Mouse (Mus musculus) myocyte (in vitro differentiated cells): ENCODE results near the gene Dtx3. TPM values are rescaled to one million over a fixed set of nuclear protein-coding genes. Genes with fewer than 3 reads are reported as not detected.
A peak's percentile ranks its signal among the peaks of the same experiment; 100 is the strongest.
"Not testable (repeated sequence)": the region's sequence is repeated elsewhere in the genome, so short reads cannot be mapped to it uniquely, and the experiment has no call there.

Source experiments
- H3K27me3 ChIP-seq: one replicate; pipeline ENCODE4 v1.6.1; 2011; ENCODE audit not compliant: control insufficient read depth, insufficient read depth, insufficient read length
- H3K36me3 ChIP-seq: one replicate; pipeline ENCODE4 v1.6.1; 2011; ENCODE audit not compliant: control insufficient read depth, insufficient read depth
- H3K4me2 ChIP-seq: one replicate; pipeline ENCODE4 v1.6.1; 2011; ENCODE audit warnings: low read depth, control low read depth
- H3K4me3 ChIP-seq: one replicate; pipeline ENCODE4 v1.5.1; 2011; ENCODE audit warnings: mild to moderate bottlenecking, control low read depth, moderate library complexity
- H3K79me2 ChIP-seq: one replicate; pipeline ENCODE4 v1.6.1; 2011; ENCODE audit not compliant: control insufficient read depth, insufficient read depth
- H3ac ChIP-seq: one replicate; pipeline ENCODE4 v1.6.1; 2011; ENCODE audit not compliant: control insufficient read depth, insufficient read length
- CEBPB ChIP-seq: IDR thresholded peaks from 2 replicates; pipeline ENCODE4 v1.6.1; 2011; ENCODE audit warnings: mild to moderate bottlenecking, moderate library complexity; ENCODE audit not compliant: poor library complexity, insufficient read depth, severe bottlenecking
- E2F4 ChIP-seq: IDR thresholded peaks from one replicate; pipeline ENCODE4 v1.6.1; 2011; ENCODE audit warnings: mild to moderate bottlenecking, control low read depth, moderate library complexity; ENCODE audit not compliant: insufficient read depth
- MAX ChIP-seq: IDR thresholded peaks from one replicate; pipeline ENCODE4 v1.6.1; 2011; ENCODE audit warnings: low read depth, mild to moderate bottlenecking, control low read depth
- MYOD1 ChIP-seq, 3 experiments: IDR thresholded peaks; one replicate each; pipeline ENCODE4 v1.6.1; 2011; ENCODE audit warnings: control low read depth in 2 of 3, low read depth in 2 of 3, mild to moderate bottlenecking in 2 of 3, moderate library complexity in 1 of 3; ENCODE audit not compliant: insufficient read length in 2 of 3, control insufficient read depth in 1 of 3
- MYOG ChIP-seq, 3 experiments: IDR thresholded peaks; one replicate each; pipeline ENCODE4 v1.6.1; 2011; ENCODE audit warnings: control low read depth in 2 of 3, low read depth in 2 of 3, mild to moderate bottlenecking in 2 of 3; ENCODE audit not compliant: insufficient read length in 2 of 3, control insufficient read depth in 1 of 3, insufficient read depth in 1 of 3
- POLR2A ChIP-seq: IDR thresholded peaks from one replicate; pipeline ENCODE4 v1.6.1; 2011; ENCODE audit warnings: low read depth, mild to moderate bottlenecking, control low read depth, moderate library complexity; ENCODE audit not compliant: insufficient read length
- POLR2AphosphoS2 ChIP-seq: IDR thresholded peaks from one replicate; pipeline ENCODE4 v1.6.1; 2011; ENCODE audit warnings: low read depth, control low read depth; ENCODE audit not compliant: insufficient read length
- REST ChIP-seq: IDR thresholded peaks from one replicate; pipeline ENCODE4 v1.6.1; 2011; ENCODE audit warnings: mild to moderate bottlenecking, control low read depth, moderate library complexity; ENCODE audit not compliant: insufficient read depth, insufficient read length
- SRF ChIP-seq: IDR thresholded peaks from one replicate; pipeline ENCODE4 v1.6.1; 2011; ENCODE audit warnings: low read depth; ENCODE audit not compliant: control insufficient read depth, insufficient read length
- TCF12 ChIP-seq: IDR thresholded peaks from one replicate; pipeline ENCODE4 v1.6.1; 2011; ENCODE audit warnings: mild to moderate bottlenecking, control low read depth; ENCODE audit not compliant: poor library complexity, insufficient read depth, severe bottlenecking
- TCF3 ChIP-seq: IDR thresholded peaks from one replicate; pipeline ENCODE4 v1.6.1; 2011; ENCODE audit warnings: low read depth, control low read depth; ENCODE audit not compliant: insufficient read length
- USF1 ChIP-seq: IDR thresholded peaks from one replicate; pipeline ENCODE4 v1.6.1; 2011; ENCODE audit warnings: low read depth, mild to moderate bottlenecking, control low read depth, moderate library complexity
- polyA plus RNA-seq: library from polyadenylated mRNA; unstranded; fragments of >200 nt; fragmentation: generic; extraction: Trizol; gene quantifications from one replicate; pipeline ENCODE4 v1.2.1, GENCODE M21; 2012; ENCODE audit warnings: missing spikeins

Gene Dtx3
- polyA plus RNA-seq, 1 experiment: 42.4 TPM

DNA sequence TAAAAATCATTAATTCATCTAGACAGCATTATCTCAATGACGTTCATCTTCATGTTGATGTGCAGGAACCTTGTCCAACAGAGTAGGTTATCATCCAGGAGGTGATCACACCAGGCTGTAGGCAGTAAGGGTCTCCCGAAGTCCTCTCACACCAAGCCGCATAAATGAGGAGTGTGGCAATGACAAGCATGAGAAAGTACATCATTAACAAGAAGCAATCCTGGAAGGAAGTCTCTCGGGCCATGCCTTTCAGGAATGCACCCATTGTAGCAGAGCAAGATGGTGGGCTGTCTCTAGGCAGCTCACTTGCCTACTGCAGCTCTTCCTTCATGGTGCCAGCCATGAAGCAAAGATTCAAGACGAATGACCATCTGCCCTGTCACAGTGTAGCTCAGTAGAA is 40.9 kb downstream of the Dtx3 start:
- H3K4me3 ChIP-seq: no peak overlapping the region
- no peaks in the 10 kb centered on the region for H3K79me2 ChIP-seq
- no peaks in the 10 kb centered on the region for H3K27me3 ChIP-seq
- H3K36me3 ChIP-seq: no peaks in the 10 kb centered on the region
- no peak overlapping the region for H3K4me2 ChIP-seq
- TF ChIP-seq SRF: no peak
- no peak for TF ChIP-seq REST
- TF ChIP-seq TCF12: no peak
- TF ChIP-seq E2F4: no peak
- no peak for TF ChIP-seq MYOD1 (IDR thresholded peaks at IDR 0.05; ENCODE audit: control insufficient read depth in 1 of 3, insufficient read length in 2 of 3, low read depth in 2 of 3)
- no peak for TF ChIP-seq MAX
- TF ChIP-seq TCF3: no peak
- no peak for TF ChIP-seq USF1
- no peak for TF ChIP-seq POLR2A
- no peak for TF ChIP-seq POLR2AphosphoS2
- no peak for TF ChIP-seq MYOG (IDR thresholded peaks at IDR 0.05; ENCODE audit: control insufficient read depth in 1 of 3, insufficient read depth in 1 of 3, insufficient read length in 2 of 3, low read depth in 2 of 3)
- no peak overlapping the region for H3ac ChIP-seq

DNA sequence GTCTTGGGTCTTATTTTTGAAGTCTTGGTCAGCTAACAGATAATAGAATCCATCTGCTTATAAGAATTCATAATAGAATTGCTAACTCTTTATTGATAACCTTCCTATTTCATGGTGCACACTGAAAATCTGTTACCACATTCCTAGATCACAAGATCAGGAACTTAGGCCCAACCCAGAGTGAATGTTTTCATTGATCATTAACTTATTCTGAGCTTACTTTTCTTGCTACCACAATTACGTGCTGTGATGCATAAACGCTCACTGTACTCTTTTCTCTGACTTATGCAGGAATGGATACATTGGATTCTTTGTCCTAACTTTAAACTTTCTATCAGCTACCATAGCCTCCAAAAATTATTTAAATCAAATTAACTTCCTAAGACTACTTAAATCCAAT is 41.3 kb downstream of the Dtx3 start:
- H3K36me3 ChIP-seq: no peaks in the 10 kb centered on the region
- H3K4me3 ChIP-seq: no peak overlapping the region
- H3K79me2 ChIP-seq: no peaks in the 10 kb centered on the region
- no peaks in the 10 kb centered on the region for H3K27me3 ChIP-seq
- TF ChIP-seq TCF3 (no peak), POLR2AphosphoS2 (no peak), MYOG (IDR thresholded peaks at IDR 0.05; ENCODE audit: control insufficient read depth in 1 of 3, insufficient read depth in 1 of 3, insufficient read length in 2 of 3, low read depth in 2 of 3) (no peak), TCF12 (no peak)
- H3ac ChIP-seq: no peak overlapping the region
- no peak overlapping the region for H3K4me2 ChIP-seq

DNA sequence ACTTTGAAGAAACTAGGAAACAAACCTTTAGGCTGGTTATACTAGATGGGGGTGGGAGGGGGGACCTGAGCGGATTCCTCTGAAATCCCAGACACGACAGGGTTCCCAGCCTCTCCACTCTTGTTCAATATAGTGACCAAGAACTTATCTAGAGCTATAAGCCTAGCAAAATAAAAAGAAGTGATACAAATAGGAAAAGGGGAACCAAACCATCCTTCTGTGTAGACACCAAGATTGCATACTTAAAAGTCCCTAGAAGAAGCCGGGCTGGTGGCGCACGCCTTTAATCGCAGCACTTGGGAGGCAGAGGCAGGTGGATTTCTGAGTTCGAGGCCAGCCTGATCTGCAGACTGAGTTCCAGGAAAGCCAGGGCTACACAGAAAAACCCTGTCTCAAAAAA is 42.2 kb downstream of the Dtx3 start:
- no peak overlapping the region for H3ac ChIP-seq
- TF ChIP-seq SRF (no peak), TCF12 (no peak), MYOD1 (IDR thresholded peaks at IDR 0.05; ENCODE audit: control insufficient read depth in 1 of 3, insufficient read length in 2 of 3, low read depth in 2 of 3) (no peak), MYOG (IDR thresholded peaks at IDR 0.05; ENCODE audit: control insufficient read depth in 1 of 3, insufficient read depth in 1 of 3, insufficient read length in 2 of 3, low read depth in 2 of 3) (no peak), CEBPB (no peak), USF1 (no peak), REST (no peak), E2F4 (no peak), POLR2AphosphoS2 (no peak), POLR2A (no peak), TCF3 (no peak), MAX (no peak)
- no peak overlapping the region for H3K4me2 ChIP-seq
- no peaks in the 10 kb centered on the region for H3K27me3 ChIP-seq
- no peaks in the 10 kb centered on the region for H3K36me3 ChIP-seq
- H3K79me2 ChIP-seq: no peaks in the 10 kb centered on the region
- H3K4me3 ChIP-seq: no peak overlapping the region

GRCm38 (mm10) chr10:127152556-127152955 is 43.0 kb downstream of the Dtx3 start:
- not testable (repeated sequence) for H3K36me3 ChIP-seq, H3K79me2 ChIP-seq, H3K4me2 ChIP-seq, H3ac ChIP-seq, H3K4me3 ChIP-seq, H3K27me3 ChIP-seq

DNA sequence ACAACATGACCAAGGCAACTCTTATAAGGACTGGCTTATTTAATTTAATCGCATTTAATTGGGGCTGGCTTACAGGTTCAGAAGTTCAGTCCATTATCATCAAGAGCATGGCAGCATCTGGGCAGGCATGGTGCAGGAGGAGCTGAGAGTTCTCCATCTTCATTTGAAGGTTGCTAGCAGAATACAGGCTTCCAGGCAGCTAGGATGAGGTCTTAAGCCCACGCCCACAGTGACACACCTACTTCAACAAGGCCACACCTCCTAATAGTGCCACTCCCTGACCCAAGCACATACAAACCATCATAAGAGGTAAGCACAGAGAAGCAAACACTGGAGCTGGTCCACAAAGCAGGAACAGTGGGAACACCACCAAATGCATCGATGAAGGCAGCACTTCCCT is 44.3 kb downstream of the Dtx3 start:
- not testable (repeated sequence) for H3K27me3 ChIP-seq, H3K79me2 ChIP-seq, H3ac ChIP-seq, H3K36me3 ChIP-seq, H3K4me3 ChIP-seq, H3K4me2 ChIP-seq

DNA sequence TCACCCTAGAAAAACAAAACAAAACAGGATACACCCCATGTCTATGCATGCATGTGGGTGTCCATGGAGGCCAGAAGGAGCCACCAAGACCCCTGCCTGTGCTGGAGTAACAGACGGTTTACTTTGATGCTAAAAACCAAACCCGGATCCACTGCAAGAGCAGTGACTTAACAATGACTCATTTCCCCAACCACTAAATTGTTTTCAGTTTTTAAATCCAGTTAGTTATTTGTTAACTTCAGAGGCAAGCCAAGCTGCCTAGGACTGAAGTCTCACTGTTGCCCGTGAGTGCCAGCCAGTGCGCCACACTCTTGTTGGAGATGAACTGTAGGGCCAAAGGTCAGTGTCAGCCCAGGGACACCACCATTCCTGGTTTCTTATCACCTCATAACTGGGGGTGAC is 45.1 kb downstream of the Dtx3 start:
- Histone ChIP-seq H3K4me2 (peak overlapping the region; percentile 24), H3K79me2 (no peaks in the 10 kb centered on the region), H3K4me3 (no peak overlapping the region), H3K36me3 (no peaks in the 10 kb centered on the region), H3ac (no peak overlapping the region), H3K27me3 (no peaks in the 10 kb centered on the region)
- no peak for TF ChIP-seq CEBPB
- TF ChIP-seq TCF12: no peak
- TF ChIP-seq TCF3: no peak
- TF ChIP-seq REST: no peak
- no peak for TF ChIP-seq POLR2AphosphoS2
- TF ChIP-seq MAX: no peak
- no peak for TF ChIP-seq MYOD1 (IDR thresholded peaks at IDR 0.05; ENCODE audit: control insufficient read depth in 1 of 3, insufficient read length in 2 of 3, low read depth in 2 of 3)
- no peak for TF ChIP-seq POLR2A
- TF ChIP-seq USF1: no peak
- TF ChIP-seq E2F4: no peak
- no peak for TF ChIP-seq SRF
- TF ChIP-seq MYOG (IDR thresholded peaks at IDR 0.05; ENCODE audit: control insufficient read depth in 1 of 3, insufficient read depth in 1 of 3, insufficient read length in 2 of 3, low read depth in 2 of 3): no peak
